Mouse (Mus musculus): Measurements from ENCODE around the gene M6pr.

DNA sequence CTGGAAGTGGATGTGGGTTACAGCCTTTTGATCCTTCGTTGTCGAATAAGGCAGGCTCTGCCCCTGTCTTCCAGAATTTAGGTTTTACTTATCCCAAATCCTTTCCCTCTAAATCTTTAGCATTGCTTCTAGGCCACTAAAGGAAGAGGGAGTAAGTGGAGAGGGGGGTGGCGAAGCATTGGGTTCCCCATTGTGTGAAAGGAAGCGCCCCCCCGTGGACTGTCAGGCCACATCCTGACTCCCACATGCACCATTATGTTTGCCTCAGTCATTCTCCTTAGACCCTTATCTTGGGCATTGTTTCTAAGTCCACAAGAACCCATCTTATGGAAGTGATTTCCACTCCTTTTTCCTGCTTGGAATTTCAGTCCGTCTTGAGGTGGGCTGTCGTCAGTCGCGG, 13.3 kb upstream of the M6pr start:
- TF ChIP-seq CTCF (IDR thresholded peaks at IDR 0.05; ENCODE audit: low read depth, low read length): no peak
- TF ChIP-seq POLR2A (IDR thresholded peaks at IDR 0.05; ENCODE audit: extremely low read depth, insufficient read depth, low read length): no peak

All from liver, adult 2 months (tissue).